ENCODE assay signal across 18 mouse cellular contexts in genomic region chr2:105372727-105373126, GRCm38 (mm10). TPM values are rescaled to one million over a fixed set of nuclear protein-coding genes. Genes with fewer than 3 reads are reported as not detected.
DNase-seq lines count a peak whose midpoint lies in the region; ATAC-seq and TF ChIP-seq lines count a peak whose summit lies in the region.
"Had no signal": no experiment of that assay in that cellular context is flagged by ENCODE, and none has a peak within 500 bp of the region (broad histone marks: within the 10 kb centered on the region; RNA-seq: fewer than 3 reads in every experiment).

No protein-coding gene starts in this region.

- intact Hi-C loops in heart, postnatal 14 days (cut with DNase I) = no loop called here

- no peak overlapping the region for H3K4me2 ChIP-seq in heart, embryonic 14.5 days (ENCODE audit: low read length)
- H3K4me2 ChIP-seq in embryonic facial prominence, embryonic 15.5 days (replicated peaks) = no peak overlapping the region
- H3K4me2 ChIP-seq in kidney, embryonic 16.5 days (replicated peaks; ENCODE audit: low read depth, low read length) = no peak overlapping the region
- H3K4me2 ChIP-seq in stomach, embryonic 16.5 days (ENCODE audit: low read depth, low read length) = no peak overlapping the region
- H3K4me2 ChIP-seq in midbrain, postnatal 0 days (ENCODE audit: low read depth, low read length, poor library complexity, severe bottlenecking) = no peak overlapping the region
- H3K4me2 ChIP-seq: liver, embryonic 11.5 days; midbrain, embryonic 13.5 days had no signal

- TF ChIP-seq CTCF in midbrain, postnatal 0 days (IDR thresholded peaks at IDR 0.05) = no peak

- H3K36me3 ChIP-seq in heart, embryonic 14.5 days (ENCODE audit: control insufficient read depth, insufficient read depth, low read length) = no peaks in the 10 kb centered on the region
- H3K36me3 ChIP-seq in embryonic facial prominence, embryonic 15.5 days = no peaks in the 10 kb centered on the region
- H3K36me3 ChIP-seq in kidney, embryonic 16.5 days (ENCODE audit: insufficient read depth, low read length) = no peaks in the 10 kb centered on the region
- no peaks in the 10 kb centered on the region for H3K36me3 ChIP-seq in stomach, embryonic 16.5 days (ENCODE audit: control insufficient read depth, insufficient read depth, low read length)
- no peaks in the 10 kb centered on the region for H3K36me3 ChIP-seq in midbrain, postnatal 0 days (ENCODE audit: insufficient read depth, low read length)
- H3K36me3 ChIP-seq: midbrain, embryonic 13.5 days had no signal

- no peak for DNase-seq in heart, postnatal 14 days
- DNase-seq in midbrain, postnatal 0 days (ENCODE audit: low spot score) = no peak
- no peak for DNase-seq in thymus, postnatal 4 days
- DNase-seq: adrenal gland, postnatal 25 days; cerebellum, adult 2 months; gastrocnemius, postnatal 14 days; heart, postnatal 4 days; layer of hippocampus, postnatal 36 days; lung, adult 2 months; right cerebral cortex, postnatal 14 days; thymus, postnatal 25 days had no signal

- no peak overlapping the region for H3K4me3 ChIP-seq in heart, embryonic 14.5 days (ENCODE audit: control insufficient read depth in 1 of 2, insufficient read depth in 1 of 2, low read depth in 1 of 2, low read length in 2 of 2)
- H3K4me3 ChIP-seq in embryonic facial prominence, embryonic 15.5 days (replicated peaks) = no peak overlapping the region
- H3K4me3 ChIP-seq in kidney, embryonic 16.5 days (ENCODE audit: low read length) = no peak overlapping the region
- H3K4me3 ChIP-seq in stomach, embryonic 16.5 days (replicated peaks; ENCODE audit: low read length) = no peak overlapping the region
- no peak overlapping the region for H3K4me3 ChIP-seq in midbrain, postnatal 0 days (ENCODE audit: low read depth, low read length)
- H3K4me3 ChIP-seq: midbrain, embryonic 13.5 days had no signal

- H3K4me1 ChIP-seq in heart, embryonic 14.5 days (ENCODE audit: control insufficient read depth in 2 of 2, insufficient read depth in 2 of 2, low read length in 2 of 2) = peaks cover 0 to 4% of the 10 kb centered on the region in 2 experiments; a peak in 1 of 4 replicates
- peaks cover 4% of the 10 kb centered on the region; the same call in 1 of the 2 replicates for H3K4me1 ChIP-seq in embryonic facial prominence, embryonic 15.5 days
- H3K4me1 ChIP-seq in kidney, embryonic 16.5 days (ENCODE audit: insufficient read depth, low read length) = peaks cover 4% of the 10 kb centered on the region; the same call in 1 of the 2 replicates
- H3K4me1 ChIP-seq in stomach, embryonic 16.5 days (ENCODE audit: control insufficient read depth, insufficient read depth, low read length) = no peaks in the 10 kb centered on the region
- H3K4me1 ChIP-seq in midbrain, postnatal 0 days (ENCODE audit: insufficient read depth, low read length) = 0 out of 2 replicates have a peak, but pooled peaks cover 3% of the 10 kb centered on the region

- no peaks in the 10 kb centered on the region for H3K27me3 ChIP-seq in heart, embryonic 14.5 days (ENCODE audit: control insufficient read depth, insufficient read depth, low read length)
- no peaks in the 10 kb centered on the region for H3K27me3 ChIP-seq in embryonic facial prominence, embryonic 15.5 days
- peaks cover 14% of the 10 kb centered on the region; the same call in 1 of the 2 replicates for H3K27me3 ChIP-seq in kidney, embryonic 16.5 days (ENCODE audit: insufficient read depth, low read length)
- no peaks in the 10 kb centered on the region for H3K27me3 ChIP-seq in stomach, embryonic 16.5 days (ENCODE audit: control insufficient read depth, insufficient read depth, low read length)
- H3K27me3 ChIP-seq in midbrain, postnatal 0 days (ENCODE audit: insufficient read depth, low read length) = peaks cover 3% of the 10 kb centered on the region

- no peak overlapping the region for H3K27ac ChIP-seq in heart, embryonic 14.5 days (replicated peaks in 1 of 2; ENCODE audit: control insufficient read depth in 1 of 2, insufficient read depth in 1 of 2, low read depth in 2 of 2, low read length in 2 of 2)
- peak overlapping the region; percentile 63; the same call in 1 of the 2 replicates for H3K27ac ChIP-seq in embryonic facial prominence, embryonic 15.5 days (replicated peaks)
- H3K27ac ChIP-seq in kidney, embryonic 16.5 days (ENCODE audit: low read length) = no peak overlapping the region
- H3K27ac ChIP-seq in stomach, embryonic 16.5 days (ENCODE audit: low read length) = no peak overlapping the region
- H3K27ac ChIP-seq in midbrain, postnatal 0 days (ENCODE audit: low read depth, low read length) = no peak overlapping the region
- H3K27ac ChIP-seq: macrophage; midbrain, embryonic 13.5 days had no signal

- no peak overlapping the region for H3K9ac ChIP-seq in heart, embryonic 14.5 days (ENCODE audit: low read length)
- no peak overlapping the region for H3K9ac ChIP-seq in embryonic facial prominence, embryonic 15.5 days
- H3K9ac ChIP-seq in kidney, embryonic 16.5 days (replicated peaks; ENCODE audit: low read length) = no peak overlapping the region
- H3K9ac ChIP-seq in stomach, embryonic 16.5 days (ENCODE audit: low read length) = no peak overlapping the region
- no peak overlapping the region for H3K9ac ChIP-seq in midbrain, postnatal 0 days (replicated peaks; ENCODE audit: low read length, poor library complexity, severe bottlenecking)
- H3K9ac ChIP-seq: midbrain, embryonic 13.5 days had no signal

- WGBS in heart, embryonic 14.5 days = 75% methylated on average over 5 of the region's 5 CpGs
- WGBS in embryonic facial prominence, embryonic 15.5 days = 74% methylated on average over 5 of the region's 5 CpGs
- 59% methylated on average over 5 of the region's 5 CpGs for WGBS in kidney, embryonic 16.5 days
- 76% methylated on average over 5 of the region's 5 CpGs for WGBS in stomach, embryonic 16.5 days
- WGBS in midbrain, postnatal 0 days = 88% methylated on average over 5 of the region's 5 CpGs

- H3K9me3 ChIP-seq in heart, embryonic 14.5 days (ENCODE audit: control insufficient read depth, low read length) = no peaks in the 10 kb centered on the region
- H3K9me3 ChIP-seq in embryonic facial prominence, embryonic 15.5 days (replicated peaks) = no peaks in the 10 kb centered on the region
- H3K9me3 ChIP-seq in kidney, embryonic 16.5 days (ENCODE audit: low read length) = no peaks in the 10 kb centered on the region
- H3K9me3 ChIP-seq in stomach, embryonic 16.5 days (replicated peaks; ENCODE audit: control insufficient read depth, low read length) = no peaks in the 10 kb centered on the region
- H3K9me3 ChIP-seq in midbrain, postnatal 0 days (ENCODE audit: low read length) = no peaks in the 10 kb centered on the region
- H3K9me3 ChIP-seq: midbrain, embryonic 13.5 days had no signal

- 0 out of 2 replicates have a peak, but pooled peaks have one; percentile 17 for ATAC-seq in heart, embryonic 14.5 days (ENCODE audit: insufficient number of reproducible peaks, insufficient read depth, low FRiP score, low read depth)
- no peak for ATAC-seq in embryonic facial prominence, embryonic 15.5 days (ENCODE audit: insufficient number of reproducible peaks, low FRiP score, low TSS enrichment, low read depth)
- peak; percentile 52 for ATAC-seq in kidney, embryonic 16.5 days (ENCODE audit: low FRiP score, low TSS enrichment)
- ATAC-seq in stomach, embryonic 16.5 days (ENCODE audit: insufficient read depth, low FRiP score) = peak; percentile 29; the same call in 1 of the 2 replicates
- no peak for ATAC-seq in midbrain, postnatal 0 days (ENCODE audit: low FRiP score)
- ATAC-seq: midbrain, embryonic 13.5 days had no signal

RNA-seq across cellular contexts. Expression of gene Rcn1, which starts 26.4 kb away (rescaled TPM):
- polyA plus RNA-seq in heart, embryonic 14.5 days (2014; fragmentation: Nextera tagmentation; extraction: Ambion mirVana) = 127 TPM in 2 replicates
- 10 to 100 TPM; 30.7 to 31.0 TPM for total RNA-seq in heart, postnatal 14 days (2021)
- polyA plus RNA-seq in embryonic facial prominence, embryonic 15.5 days (2015; fragmentation: Nextera tagmentation; extraction: Ambion mirVana) = 257 and 259 TPM in 2 replicates
- polyA plus RNA-seq in kidney, embryonic 16.5 days (2015; fragmentation: Nextera tagmentation; extraction: Ambion mirVana) = 208 and 225 TPM in 2 replicates
- 141 TPM in 2 replicates for polyA plus RNA-seq in stomach, embryonic 16.5 days (2015; fragmentation: Nextera tagmentation; extraction: Ambion mirVana)
- 31.0 and 36.5 TPM in 2 replicates for total RNA-seq in midbrain, postnatal 0 days (2014; rRNA removed)
- polyA plus RNA-seq in midbrain, postnatal 0 days (2015; fragmentation: Nextera tagmentation; extraction: Ambion mirVana) = 56.1 and 58.3 TPM in 2 replicates

Comparison
In these comparisons a context has a peak if more than half of its experiments do, and no peak if none do; other contexts are left out.
1. ATAC-seq: peak in heart, embryonic 14.5 days (single experiment), kidney, embryonic 16.5 days (single experiment) and stomach, embryonic 16.5 days (single experiment); none in embryonic facial prominence, embryonic 15.5 days (single experiment) and midbrain, postnatal 0 days (single experiment).